ENCODE assay signal across 19 mouse cellular contexts in genomic region chr7:121835392-121835791, GRCm38 (mm10). TPM values are rescaled to one million over a fixed set of nuclear protein-coding genes. Genes with fewer than 3 reads are reported as not detected.
DNase-seq lines count a peak whose midpoint lies in the region; ATAC-seq and TF ChIP-seq lines count a peak whose summit lies in the region.
"Had no signal": no experiment of that assay in that cellular context is flagged by ENCODE, and none has a peak within 500 bp of the region (broad histone marks: within the 10 kb centered on the region; RNA-seq: fewer than 3 reads in every experiment).

No protein-coding gene starts in this region.

- no peaks in the 10 kb centered on the region for H3K4me1 ChIP-seq in liver, embryonic 14.5 days (replicated peaks; ENCODE audit: control insufficient read depth in 2 of 2, insufficient read depth in 2 of 2, low read length in 1 of 2)
- H3K4me1 ChIP-seq in liver, embryonic 11.5 days (replicated peaks; ENCODE audit: control insufficient read depth, insufficient read depth, low read length): no peaks in the 10 kb centered on the region
- H3K4me1 ChIP-seq in stomach, postnatal 0 days (replicated peaks; ENCODE audit: control insufficient read depth, insufficient read depth): no peaks in the 10 kb centered on the region
- H3K4me1 ChIP-seq: hindbrain, embryonic 10.5 days; midbrain, embryonic 13.5 days had no signal

- no peaks in the 10 kb centered on the region for H3K36me3 ChIP-seq in liver, embryonic 14.5 days (replicated peaks; ENCODE audit: control insufficient read depth, insufficient read depth, low read depth)
- H3K36me3 ChIP-seq in liver, embryonic 11.5 days (ENCODE audit: control insufficient read depth, insufficient read depth, low read length): no peaks in the 10 kb centered on the region
- no peaks in the 10 kb centered on the region for H3K36me3 ChIP-seq in stomach, postnatal 0 days (ENCODE audit: control insufficient read depth, insufficient read depth, low read length)
- H3K36me3 ChIP-seq: heart, embryonic 15.5 days; hindbrain, embryonic 10.5 days; midbrain, embryonic 13.5 days had no signal

- peak; percentile 4 for DNase-seq in CD4-positive, CD25-positive, alpha-beta regulatory T cell, adult 2 months (ENCODE audit: low read depth, low spot score)
- no peak for DNase-seq in liver, embryonic 14.5 days (ENCODE audit: low read depth in 3 of 3, low spot score in 3 of 3)
- no peak for DNase-seq in liver, embryonic 11.5 days (ENCODE audit: low spot score)
- peak; percentile 42 for DNase-seq in thymus, postnatal 4 days
- no peak for DNase-seq in thymus, postnatal 0 days (ENCODE audit: low spot score)
- DNase-seq in stomach, postnatal 0 days (ENCODE audit: low spot score): no peak
- no peak for DNase-seq in left cerebral cortex, adult 18-20 months (ENCODE audit: low spot score in 2 of 2)
- DNase-seq: cerebellum, adult 2 months; embryo, embryonic 11 days; kidney, postnatal 25 days; left cerebral cortex, postnatal 4 days had no signal

- no peak overlapping the region for H3K27ac ChIP-seq in liver, embryonic 14.5 days
- no peak overlapping the region for H3K27ac ChIP-seq in liver, embryonic 11.5 days (ENCODE audit: low read depth, low read length)
- no peak overlapping the region for H3K27ac ChIP-seq in stomach, postnatal 0 days (replicated peaks)
- H3K27ac ChIP-seq: heart, embryonic 15.5 days; hindbrain, embryonic 10.5 days; midbrain, embryonic 13.5 days had no signal

- no peak overlapping the region for H3K4me3 ChIP-seq in liver, embryonic 14.5 days (ENCODE audit: insufficient read depth in 1 of 2, low read depth in 2 of 2, low read length in 2 of 2)
- H3K4me3 ChIP-seq in liver, embryonic 11.5 days (ENCODE audit: low read depth, low read length): no peak overlapping the region
- H3K4me3 ChIP-seq in stomach, postnatal 0 days (ENCODE audit: low read depth, low read length): no peak overlapping the region
- H3K4me3 ChIP-seq: heart, embryonic 15.5 days; hindbrain, embryonic 10.5 days; midbrain, embryonic 13.5 days had no signal

- peak; percentile 60 for TF ChIP-seq CTCF in liver, embryonic 14.5 days (IDR thresholded peaks at IDR 0.05; ENCODE audit: low read depth)
- peak; percentile 43 for TF ChIP-seq CTCF in stomach, postnatal 0 days (IDR thresholded peaks at IDR 0.05; ENCODE audit: low read depth)

- no peak for ATAC-seq in CD4-positive, CD25-positive, alpha-beta regulatory T cell, adult 4 months
- ATAC-seq in liver, embryonic 14.5 days (ENCODE audit: insufficient read depth): no peak
- ATAC-seq in liver, embryonic 11.5 days (replicated peaks; ENCODE audit: low FRiP score): no peak
- no peak for ATAC-seq in stomach, postnatal 0 days (ENCODE audit: low FRiP score, low TSS enrichment)
- ATAC-seq: forebrain, embryonic 14.5 days; intestine, embryonic 16.5 days; midbrain, embryonic 13.5 days had no signal

- no peak overlapping the region for H3K4me2 ChIP-seq in liver, embryonic 14.5 days (ENCODE audit: low read depth)
- no peak overlapping the region for H3K4me2 ChIP-seq in liver, embryonic 11.5 days
- H3K4me2 ChIP-seq in stomach, postnatal 0 days (replicated peaks; ENCODE audit: low read depth): no peak overlapping the region
- H3K4me2 ChIP-seq: heart, embryonic 15.5 days; midbrain, embryonic 13.5 days had no signal

- WGBS in liver, embryonic 14.5 days (ENCODE audit: insufficient replicate concordance): 66% methylated on average over 7 of the region's 7 CpGs
- WGBS in liver, embryonic 11.5 days: 86% methylated on average over 7 of the region's 7 CpGs
- WGBS in stomach, postnatal 0 days: 83% methylated on average over 7 of the region's 7 CpGs

- TF ChIP-seq EP300 in liver, embryonic 14.5 days (IDR thresholded peaks at IDR 0.05; ENCODE audit: low read depth): no peak
- TF ChIP-seq EP300 in stomach, postnatal 0 days (optimal IDR thresholded peaks at IDR 0.05): no peak

- no peaks in the 10 kb centered on the region for H3K27me3 ChIP-seq in liver, embryonic 14.5 days (ENCODE audit: control insufficient read depth, insufficient read depth, low read length)
- H3K27me3 ChIP-seq in liver, embryonic 11.5 days (replicated peaks; ENCODE audit: control insufficient read depth, insufficient read depth, low read length): no peaks in the 10 kb centered on the region
- no peaks in the 10 kb centered on the region for H3K27me3 ChIP-seq in stomach, postnatal 0 days (ENCODE audit: control insufficient read depth, insufficient read depth, low read length)
- H3K27me3 ChIP-seq: heart, embryonic 15.5 days; midbrain, embryonic 13.5 days had no signal

- no peak overlapping the region for H3K9ac ChIP-seq in liver, embryonic 14.5 days (replicated peaks)
- no peak overlapping the region for H3K9ac ChIP-seq in liver, embryonic 11.5 days (ENCODE audit: low read depth, low read length)
- H3K9ac ChIP-seq in stomach, postnatal 0 days (ENCODE audit: low read length): no peak overlapping the region
- H3K9ac ChIP-seq: heart, embryonic 15.5 days; midbrain, embryonic 13.5 days had no signal

- no peaks in the 10 kb centered on the region for H3K9me3 ChIP-seq in liver, embryonic 14.5 days (ENCODE audit: control insufficient read depth, low read length)
- 0 out of 2 replicates have a peak, but pooled peaks cover 4% of the 10 kb centered on the region for H3K9me3 ChIP-seq in liver, embryonic 11.5 days (ENCODE audit: control insufficient read depth, low read length)
- H3K9me3 ChIP-seq in stomach, postnatal 0 days (ENCODE audit: control insufficient read depth, low read length): no peaks in the 10 kb centered on the region
- H3K9me3 ChIP-seq: heart, embryonic 15.5 days; hindbrain, embryonic 10.5 days; midbrain, embryonic 13.5 days had no signal

RNA-seq across cellular contexts. Expression of gene Scnn1b, which starts 29.4 kb away (rescaled TPM):
- polyA plus RNA-seq in CD4-positive, CD25-positive, alpha-beta regulatory T cell, adult 4 months (2017; shearing (Covaris generic)): not detected
- polyA plus RNA-seq in liver, embryonic 14.5 days (2012; rRNA removed): 0.01 TPM in 1 of 2 replicates, not detected in the other
- not detected in 2 replicates for polyA plus RNA-seq in liver, embryonic 14.5 days (2014; fragmentation: Nextera tagmentation; extraction: Ambion mirVana)
- 0.08 TPM in 1 of 2 replicates, not detected in the other for polyA plus RNA-seq in liver, embryonic 11.5 days (2014; fragmentation: Nextera tagmentation; extraction: Ambion mirVana)
- 0.30 and 0.46 TPM in 2 replicates for polyA plus RNA-seq in thymus, postnatal 0 days (2015; fragmentation: Nextera tagmentation; extraction: Ambion mirVana)
- polyA plus RNA-seq in stomach, postnatal 0 days (2015; fragmentation: Nextera tagmentation; extraction: Ambion mirVana): 10.1 and 10.8 TPM in 2 replicates
- total RNA-seq in left cerebral cortex, adult 18-20 months (2021): not detected
- total RNA-seq: granulocyte monocyte progenitor cell, adult 5-6 weeks had no signal
- polyA plus RNA-seq: liver, embryonic 16.5 days; midbrain, embryonic 13.5 days had no signal

Comparison
In these comparisons a context has a peak if more than half of its experiments do, and no peak if none do; other contexts are left out.
1. DNase-seq: peak in CD4-positive, CD25-positive, alpha-beta regulatory T cell, adult 2 months (single experiment) and thymus, postnatal 4 days (single experiment); none in liver, embryonic 14.5 days (0 of 3), liver, embryonic 11.5 days (single experiment), thymus, postnatal 0 days (single experiment), stomach, postnatal 0 days (single experiment) and left cerebral cortex, adult 18-20 months (0 of 2).